Mouse (Mus musculus): ENCODE results near the gene Ppp1r14d.
A peak's percentile ranks its signal among the peaks of the same experiment; 100 is the strongest.

Ppp1r14d gene

GRCm38 (mm10) chr2:119236682-119237209, 7.0 kb upstream of the Ppp1r14d start:
- DNase-seq (ENCODE audit: low spot score), result no peak

GRCm38 (mm10) chr2:119209176-119209507, 20.6 kb downstream of the Ppp1r14d start:
- DNase-seq (ENCODE audit: low spot score), result no peak

GRCm38 (mm10) chr2:119208344-119209175, 21.1 kb downstream of the Ppp1r14d start, which contains the start of the genes Zfyve19 and Dnajc17:
Gene Zfyve19 (plus strand): TSS chr2:119208617.
Gene Dnajc17 (minus strand): TSS chr2:119208795.
- DNase-seq (ENCODE audit: low spot score), result peak; percentile 99

GRCm38 (mm10) chr2:119207961-119208343, 21.8 kb downstream of the Ppp1r14d start:
- no peak for DNase-seq (ENCODE audit: low spot score)

- DNase-seq (ENCODE audit: low spot score), result no peak
Observed at GRCm38 (mm10) chr2:119203871-119204460, 25.7 kb downstream of the Ppp1r14d start.

GRCm38 (mm10) chr2:119202914-119203453, 26.7 kb downstream of the Ppp1r14d start:
- DNase-seq (ENCODE audit: low spot score), result no peak

GRCm38 (mm10) chr2:119198934-119199333, 30.8 kb downstream of the Ppp1r14d start:
- DNase-seq (ENCODE audit: low spot score), result no peak

DNA sequence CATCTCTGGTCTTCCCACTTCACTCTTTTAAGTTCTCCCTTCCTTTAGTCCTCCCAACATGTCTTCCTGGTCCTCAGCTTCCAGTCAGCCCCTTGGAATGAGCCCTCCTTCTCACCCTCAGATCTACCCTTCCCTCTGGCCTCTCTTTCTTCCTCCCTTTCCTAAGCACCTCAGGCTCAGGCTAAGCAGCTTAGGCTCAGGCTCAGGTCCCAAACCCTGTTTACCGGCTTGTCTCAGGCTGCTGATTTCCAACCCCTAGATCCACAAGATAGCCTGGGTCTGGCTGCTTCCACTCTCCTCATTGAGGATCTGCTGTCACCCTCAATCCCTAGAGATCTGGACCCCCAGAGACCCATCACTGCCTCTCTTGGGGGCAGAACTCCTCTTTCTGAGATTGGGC, 31.7 kb downstream of the Ppp1r14d start:
- DNase-seq (ENCODE audit: low spot score), result no peak

GRCm38 (mm10) chr2:119197493-119197892, 32.2 kb downstream of the Ppp1r14d start:
- DNase-seq (ENCODE audit: low spot score), result no peak

DNA sequence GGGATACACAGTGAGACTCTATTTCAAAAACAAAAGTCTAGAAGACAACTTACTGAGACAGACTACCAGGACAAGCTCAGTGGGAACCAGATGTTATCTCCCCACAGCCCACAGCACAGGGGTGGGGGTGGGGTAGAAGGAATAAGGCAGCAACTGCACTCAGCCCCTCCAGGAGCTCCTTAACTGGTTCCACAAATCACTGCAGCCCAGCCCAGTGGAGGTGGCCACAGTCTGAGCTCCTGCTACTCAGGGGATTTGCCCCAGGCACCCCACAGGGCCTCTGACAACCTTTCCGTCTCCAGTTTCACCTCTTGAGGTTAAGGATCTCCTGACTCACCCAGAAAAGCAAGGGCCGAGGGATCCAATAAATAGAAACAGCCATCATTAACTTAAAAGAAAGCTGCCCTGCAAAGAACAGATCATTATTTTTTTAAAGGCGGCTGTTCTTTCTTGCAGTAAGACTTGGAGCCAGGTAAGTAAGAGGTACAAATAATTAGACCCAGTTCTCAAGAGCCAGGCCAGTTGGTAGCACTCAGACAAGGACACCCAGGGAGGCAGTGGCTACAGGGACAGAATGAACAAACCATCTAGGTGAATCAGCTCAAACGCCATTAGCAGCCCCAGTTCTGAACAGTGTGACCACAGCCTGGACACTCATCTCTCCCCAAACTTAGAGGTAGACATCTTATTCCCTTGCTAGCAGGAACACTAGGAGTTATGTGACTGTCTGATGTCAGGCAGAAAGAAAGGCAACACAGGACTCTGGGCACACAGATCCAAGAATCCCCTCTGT, 33.2 kb downstream of the Ppp1r14d start:
- DNase-seq (ENCODE audit: low spot score), result peak; percentile 43

DNA sequence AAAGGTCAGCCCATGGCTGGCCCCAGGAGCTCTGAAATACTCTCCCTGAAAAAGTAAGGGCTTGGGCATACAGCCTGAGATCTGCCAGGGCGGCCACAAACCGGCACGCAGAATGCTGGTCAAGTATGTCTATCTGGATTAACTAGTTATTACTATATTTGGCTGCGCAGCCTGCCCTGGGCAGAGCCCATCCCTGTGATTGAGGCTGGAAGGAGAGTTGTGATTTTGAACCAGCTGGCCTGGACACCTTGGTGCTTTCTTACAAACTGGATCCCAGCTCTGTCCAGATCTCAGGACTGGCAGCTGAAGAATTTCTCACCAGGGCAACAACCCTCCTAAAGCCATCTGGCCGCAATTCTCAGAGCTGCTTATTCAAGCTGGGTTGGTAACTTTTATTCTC, 35.6 kb downstream of the Ppp1r14d start:
- DNase-seq (ENCODE audit: low spot score), result no peak

- DNase-seq (ENCODE audit: low spot score), result no peak
Observed at GRCm38 (mm10) chr2:119190969-119191368, 38.7 kb downstream of the Ppp1r14d start.

- peak; percentile 84 for DNase-seq (ENCODE audit: low spot score)
Observed at GRCm38 (mm10) chr2:119189029-119189710, 40.5 kb downstream of the Ppp1r14d start.

DNA sequence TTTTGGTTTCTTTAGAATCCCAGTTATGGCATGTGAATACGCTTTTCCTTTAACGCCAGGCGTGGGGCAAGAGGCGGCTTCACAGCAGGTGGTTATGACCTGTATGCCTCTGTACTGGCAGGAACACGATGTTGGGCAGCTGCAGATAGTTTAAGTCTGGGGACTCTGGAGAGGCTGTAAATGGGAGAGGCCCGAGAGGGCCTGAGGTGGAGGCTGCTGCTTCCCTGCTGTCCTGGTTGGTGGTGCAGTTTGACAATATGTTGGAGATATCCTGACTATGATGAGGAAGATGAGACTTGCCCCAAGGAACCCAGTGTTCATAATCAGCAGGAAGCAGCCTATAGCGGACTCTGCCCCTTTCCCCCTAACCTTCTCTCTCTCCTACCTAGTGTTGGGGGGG, 46.8 kb downstream of the Ppp1r14d start:
- DNase-seq (ENCODE audit: low spot score), result no peak

- no peak for DNase-seq (ENCODE audit: low spot score)
Observed at GRCm38 (mm10) chr2:119177384-119177939, 52.2 kb downstream of the Ppp1r14d start.

- DNase-seq (ENCODE audit: low spot score), result no peak
Observed at GRCm38 (mm10) chr2:119176761-119177160, 52.9 kb downstream of the Ppp1r14d start.

DNA sequence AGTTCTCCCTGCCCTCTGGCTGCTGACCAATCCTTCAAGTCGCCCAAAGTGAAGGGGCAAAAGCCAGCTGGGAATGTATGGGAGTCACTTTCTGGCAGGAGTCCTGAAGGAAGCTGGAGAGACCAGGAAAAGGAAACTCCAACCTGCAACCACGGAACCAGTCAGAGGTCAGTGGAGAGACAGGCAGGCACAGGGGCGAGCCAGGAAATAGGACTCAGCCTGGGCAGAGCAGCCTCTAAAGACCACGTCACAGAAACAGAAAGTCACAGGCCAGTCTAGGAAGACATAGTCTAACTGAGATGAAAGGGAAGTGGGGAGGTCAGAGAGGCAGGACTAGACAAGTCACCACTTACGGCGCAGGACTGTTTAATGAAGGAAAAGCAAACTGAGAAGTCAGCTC, 54.1 kb downstream of the Ppp1r14d start:
- DNase-seq (ENCODE audit: low spot score), result no peak

GRCm38 (mm10) chr2:119174866-119175265, 54.8 kb downstream of the Ppp1r14d start:
- no peak for DNase-seq (ENCODE audit: low spot score)

DNA sequence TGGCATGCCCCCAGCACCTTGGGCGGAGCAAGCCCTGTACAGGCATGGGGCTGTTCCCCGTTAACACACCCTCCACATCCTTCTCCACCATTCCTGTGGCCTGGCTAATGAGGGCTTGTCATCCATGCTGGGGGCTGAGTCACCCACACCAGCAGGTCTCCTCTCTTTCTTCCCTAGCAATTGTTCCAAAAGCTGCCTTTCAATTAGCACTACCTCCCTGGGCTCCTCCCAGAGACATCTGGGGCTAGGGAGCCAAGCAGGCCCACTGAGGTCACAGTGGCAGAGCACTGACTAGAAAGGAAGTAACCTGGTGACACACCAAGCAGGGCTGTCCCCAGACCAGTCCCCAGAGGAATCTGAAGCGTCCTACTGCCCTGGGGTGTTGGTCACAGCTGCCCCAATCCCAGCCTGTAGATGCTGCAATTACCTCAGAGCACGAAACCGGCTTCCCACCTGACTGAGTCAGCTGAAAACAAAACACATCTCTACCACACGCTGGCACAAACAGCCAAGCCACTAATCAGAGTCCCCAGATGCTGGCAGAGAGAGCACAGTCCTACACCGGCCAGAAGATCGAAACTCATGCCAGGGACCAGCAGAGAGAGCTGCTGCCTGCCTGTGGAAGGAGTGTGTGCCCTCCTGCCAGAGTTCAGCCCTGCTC, 55.6 kb downstream of the Ppp1r14d start, which contains the start of gene Gm14137:
TSS of gene Gm14137 (plus strand) at position 519 of the 661 bp plus-strand sequence.
- DNase-seq (ENCODE audit: low spot score), result no peak

DNA sequence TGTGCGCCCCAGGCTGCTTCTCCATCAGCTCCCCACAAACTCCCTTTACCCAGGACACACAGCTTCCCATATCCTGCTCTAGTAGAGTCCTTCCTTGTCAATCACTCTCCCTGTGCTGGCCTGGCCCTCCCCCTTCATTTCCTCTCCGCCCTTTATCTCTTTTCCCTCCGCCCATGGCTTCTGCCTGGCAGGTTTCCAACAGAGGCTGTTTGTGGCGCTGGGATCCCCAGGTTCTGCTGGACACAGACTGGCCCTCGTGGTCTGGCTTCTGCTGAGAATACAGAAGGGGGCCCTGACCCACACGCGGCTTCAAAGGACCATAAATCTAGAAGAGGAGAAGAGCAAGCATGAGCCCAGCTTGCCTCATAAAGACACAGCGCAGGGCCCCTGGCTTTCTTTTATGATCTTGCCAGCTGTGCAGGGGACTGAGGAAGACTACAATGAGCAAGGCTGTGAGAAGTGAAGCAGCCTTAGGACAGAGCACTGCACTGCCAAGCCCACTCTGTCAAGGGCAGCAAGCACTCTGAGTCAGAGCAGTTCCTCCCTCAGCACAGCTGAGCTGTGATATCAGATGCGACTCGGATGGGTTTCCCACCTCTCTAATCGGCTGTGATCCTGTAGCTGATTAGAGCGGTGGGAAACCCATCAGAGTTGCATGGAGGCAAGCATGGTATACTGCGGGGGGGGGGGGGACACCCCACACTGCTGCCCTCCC, 56.7 kb downstream of the Ppp1r14d start:
- peak; percentile 55 for DNase-seq (ENCODE audit: low spot score)
